15 mouse cellular contexts compared by ENCODE assay signal in the genomic region with DNA sequence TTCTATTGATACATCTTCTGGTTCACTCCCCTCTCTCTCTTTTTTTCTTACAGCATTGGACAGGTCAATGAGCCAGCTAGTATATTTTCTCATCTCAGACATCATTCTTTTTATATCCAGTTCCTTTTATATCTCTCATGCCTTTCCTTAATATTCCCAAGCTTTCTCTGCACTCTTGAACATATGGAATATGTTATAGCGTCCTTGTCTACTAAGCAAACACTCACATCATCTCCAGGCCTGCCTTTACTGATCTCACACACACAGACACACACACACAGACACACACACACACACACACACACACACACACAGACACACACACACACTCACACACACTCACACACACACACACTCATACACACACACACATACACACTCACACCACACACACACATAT.
"Had no signal": no experiment of that assay in that cellular context is flagged by ENCODE, and none has a peak within 500 bp of the region (broad histone marks: within the 10 kb centered on the region; RNA-seq: fewer than 3 reads in every experiment).

No protein-coding gene starts in this region.

- DNase-seq: kidney, adult 2 months; kidney, postnatal 36 days; layer of hippocampus, adult 9-11 months; layer of hippocampus, postnatal 36 days; lung, adult 2 months; right cerebral cortex, postnatal 14 days; thymus, adult 2 months; thymus, postnatal 25 days had no signal

- H3K4me3 ChIP-seq: liver, embryonic 15.5 days; megakaryocyte, embryonic 14.5 days; midbrain, embryonic 15.5 days had no signal

- H3K27me3 ChIP-seq: liver, embryonic 15.5 days; megakaryocyte, embryonic 14.5 days; midbrain, embryonic 15.5 days had no signal

- H3K9ac ChIP-seq: liver, embryonic 15.5 days; midbrain, embryonic 15.5 days had no signal

- H3K9me3 ChIP-seq: liver, embryonic 15.5 days; midbrain, embryonic 15.5 days had no signal

- H3K4me2 ChIP-seq: liver, embryonic 11.5 days; liver, embryonic 15.5 days; midbrain, embryonic 11.5 days; midbrain, embryonic 15.5 days had no signal

- H3K36me3 ChIP-seq: liver, embryonic 15.5 days; midbrain, embryonic 15.5 days had no signal

- ATAC-seq: intestine, embryonic 16.5 days; midbrain, embryonic 15.5 days had no signal

- H3K27ac ChIP-seq: liver, embryonic 15.5 days; macrophage; midbrain, embryonic 15.5 days had no signal

- H3K4me1 ChIP-seq: liver, embryonic 15.5 days had no signal
